Mouse (Mus musculus) cerebral cortex, adult 2 months (tissue): ENCODE results near the gene Wnt7b.

Experiments
- whole genome bisulfite sequencing: fragments of 180-500 bp; shearing (Covaris S2); methylation state at CpG from one replicate; pipeline ENCODE4 v1.1.7; 2018; 5-methylcytosine and 5-hydroxymethylcytosine counted together

The Wnt7b gene

GRCm38 (mm10) chr15:85601202-85601601, 18.9 kb upstream of the Wnt7b start:
- 79% methylated on average over 4 of the region's 4 CpGs for WGBS

- WGBS: 51% methylated on average over 7 of the region's 7 CpGs
Measured at GRCm38 (mm10) chr15:85600696-85601094, 18.4 kb upstream of the Wnt7b start.

- 25% methylated on average over 18 of the region's 18 CpGs for WGBS
Measured at GRCm38 (mm10) chr15:85599887-85600695, 17.8 kb upstream of the Wnt7b start.

- WGBS: 28% methylated on average over 17 of the region's 17 CpGs
Measured at GRCm38 (mm10) chr15:85598984-85599886, 17.0 kb upstream of the Wnt7b start.

GRCm38 (mm10) chr15:85598443-85598842, 16.2 kb upstream of the Wnt7b start:
- WGBS: 62% methylated on average over 5 of the region's 5 CpGs

- 73% methylated on average over 3 of the region's 3 CpGs for WGBS
Measured at GRCm38 (mm10) chr15:85597403-85597802, 15.1 kb upstream of the Wnt7b start.

- WGBS: 81% methylated on average over 4 of the region's 4 CpGs
Measured at GRCm38 (mm10) chr15:85592674-85593073, 10.4 kb upstream of the Wnt7b start.

GRCm38 (mm10) chr15:85590831-85591230, 8.6 kb upstream of the Wnt7b start:
- 92% methylated on average over 10 of the region's 10 CpGs for WGBS

- WGBS: 7% methylated on average over 11 of the region's 11 CpGs
Measured at GRCm38 (mm10) chr15:85583504-85583903, 1.2 kb upstream of the Wnt7b start.

GRCm38 (mm10) chr15:85583024-85583423, 751 bp upstream of the Wnt7b start:
- under 1% methylated on average over 8 of the region's 8 CpGs for WGBS

GRCm38 (mm10) chr15:85581563-85582064, 659 bp downstream of the Wnt7b start:
- WGBS: 1% methylated on average over 55 of the region's 67 CpGs

GRCm38 (mm10) chr15:85580934-85581562, 1.2 kb downstream of the Wnt7b start:
- 1% methylated on average over 60 of the region's 66 CpGs for WGBS

- under 1% methylated on average over 47 of the region's 47 CpGs for WGBS
Measured at GRCm38 (mm10) chr15:85580483-85580882, 1.8 kb downstream of the Wnt7b start.

GRCm38 (mm10) chr15:85577583-85578460, 4.5 kb downstream of the Wnt7b start:
- WGBS: 3% methylated on average over 54 of the region's 54 CpGs

- WGBS: 3% methylated on average over 61 of the region's 61 CpGs
Measured at GRCm38 (mm10) chr15:85576511-85577440, 5.5 kb downstream of the Wnt7b start.

GRCm38 (mm10) chr15:85576110-85576509, 6.2 kb downstream of the Wnt7b start:
- 25% methylated on average over 20 of the region's 20 CpGs for WGBS

GRCm38 (mm10) chr15:85574558-85574957, 7.7 kb downstream of the Wnt7b start:
- WGBS: 76% methylated on average over 8 of the region's 8 CpGs

- WGBS: 74% methylated on average over 5 of the region's 5 CpGs
Measured at GRCm38 (mm10) chr15:85574086-85574485, 8.2 kb downstream of the Wnt7b start.

- 63% methylated on average over 8 of the region's 8 CpGs for WGBS
Measured at GRCm38 (mm10) chr15:85572619-85573254, 9.5 kb downstream of the Wnt7b start.
